Mouse (Mus musculus): Measurements from ENCODE around the gene Eif4e. TPM values are rescaled to one million over a fixed set of nuclear protein-coding genes. Genes with fewer than 3 reads are reported as not detected.

Eif4e gene
- 546 and 557 TPM in 2 replicates for polyA plus RNA-seq (2014; fragmentation: Nextera tagmentation; extraction: Ambion mirVana)

- Histone ChIP-seq H3K9ac (ENCODE audit: low read length) (peak within 1 kb of the TSS; percentile 73), H3K27ac (replicated peaks; ENCODE audit: low read depth, low read length) (peak within 1 kb of the TSS; percentile 86), H3K4me2 (ENCODE audit: low read depth, severe bottlenecking) (peak within 1 kb of the TSS; percentile 58), H3K9me3 (ENCODE audit: control insufficient read depth, low read length) (no peaks in the 10 kb centered on the region), H3K27me3 (ENCODE audit: control insufficient read depth, insufficient read depth, low read length) (no peaks in the 10 kb centered on the region), H3K4me1 (ENCODE audit: control insufficient read depth, insufficient read depth, low read length) (peaks cover 5% of the 10 kb centered on the region; the same call in 1 of the 2 replicates), H3K4me3 (ENCODE audit: low read depth, low read length) (peak within 1 kb of the TSS; percentile 93), H3K36me3 (ENCODE audit: control insufficient read depth, insufficient read depth, low read length) (no peaks in the 10 kb centered on the region)
- WGBS = 1% methylated on average over 39 of the region's 39 CpGs
- ATAC-seq (ENCODE audit: insufficient number of reproducible peaks, low FRiP score, low TSS enrichment, low read depth) = peak; percentile 40
- peak; percentile 69 for DNase-seq (ENCODE audit: low spot score)
Measured at GRCm38 (mm10) chr3:138526073-138526915, at the start of gene Eif4e. TSS of gene Eif4e (plus strand) at chr3:138526179.

DNA sequence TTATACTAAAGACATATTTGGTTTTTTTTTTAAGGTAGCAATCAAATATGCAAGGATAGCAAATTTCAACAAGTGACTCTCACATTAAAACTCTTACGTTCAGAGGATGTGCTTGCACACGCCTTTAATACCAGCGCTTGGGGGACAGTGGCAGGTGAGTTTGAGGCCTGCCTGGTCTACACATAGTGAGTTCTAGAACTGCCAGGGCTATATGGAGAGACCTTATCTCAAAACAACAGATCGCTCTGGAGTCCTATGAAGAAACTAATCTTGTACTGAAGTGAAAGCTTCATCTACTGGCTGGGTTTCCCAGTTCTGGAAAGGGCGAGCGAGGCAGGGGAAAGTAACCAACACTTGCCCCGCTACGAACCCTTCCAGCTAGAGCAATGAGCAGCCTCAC is 46.5 kb upstream of the Eif4e start:
- Histone ChIP-seq H3K36me3 (ENCODE audit: control insufficient read depth, insufficient read depth, low read length) (peaks cover 11% of the 10 kb centered on the region), H3K9me3 (ENCODE audit: control insufficient read depth, low read length) (no peaks in the 10 kb centered on the region), H3K4me1 (ENCODE audit: control insufficient read depth, insufficient read depth, low read length) (no peaks in the 10 kb centered on the region), H3K27me3 (ENCODE audit: control insufficient read depth, insufficient read depth, low read length) (no peaks in the 10 kb centered on the region), H3K9ac (ENCODE audit: low read length) (no peak overlapping the region), H3K4me3 (ENCODE audit: low read depth, low read length) (no peak overlapping the region), H3K4me2 (ENCODE audit: low read depth, severe bottlenecking) (no peak overlapping the region), H3K27ac (replicated peaks; ENCODE audit: low read depth, low read length) (no peak overlapping the region)
- 92% methylated on average over 8 of the region's 8 CpGs for WGBS
- no peak for DNase-seq (ENCODE audit: low spot score)
- no peak for ATAC-seq (ENCODE audit: insufficient number of reproducible peaks, low FRiP score, low TSS enrichment, low read depth)

DNA sequence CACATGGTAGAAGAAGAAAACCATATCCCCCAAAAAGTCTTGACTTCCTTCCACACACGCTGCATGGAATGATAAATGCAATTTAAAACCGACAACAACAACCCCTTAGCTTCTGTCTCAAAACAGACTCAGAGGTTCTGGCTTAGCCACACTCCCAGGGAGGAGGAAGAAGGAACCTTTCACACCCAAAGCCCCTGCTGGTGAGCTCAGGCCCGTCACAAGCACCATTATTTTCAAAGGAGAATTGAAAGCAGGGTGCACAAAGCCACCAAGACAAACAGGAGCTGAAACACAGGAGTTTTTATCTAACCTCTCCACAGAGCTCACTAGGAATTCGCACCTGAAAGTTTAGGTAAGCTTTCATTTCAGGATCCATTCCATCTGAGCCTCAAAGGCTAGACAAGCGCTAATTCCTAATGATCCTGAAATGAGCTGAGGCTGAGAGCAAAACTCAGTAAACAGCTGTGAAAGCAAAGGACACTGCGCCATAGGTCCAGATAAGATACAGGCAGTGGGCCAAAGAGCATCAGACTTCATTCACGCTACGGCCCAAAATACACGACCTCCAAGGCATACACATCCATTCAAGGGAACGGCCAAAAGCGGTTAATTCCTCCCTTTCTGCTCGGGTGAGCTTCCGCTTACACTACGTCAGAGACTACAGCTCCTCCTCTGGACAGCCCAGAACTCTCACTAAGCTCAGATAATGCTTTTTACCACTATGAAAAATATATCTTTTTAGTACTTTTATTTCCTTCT is 44.3 kb upstream of the Eif4e start:
- Histone ChIP-seq H3K4me2 (ENCODE audit: low read depth, severe bottlenecking) (no peak overlapping the region), H3K9me3 (ENCODE audit: control insufficient read depth, low read length) (no peaks in the 10 kb centered on the region), H3K4me3 (ENCODE audit: low read depth, low read length) (no peak overlapping the region), H3K9ac (ENCODE audit: low read length) (no peak overlapping the region), H3K36me3 (ENCODE audit: control insufficient read depth, insufficient read depth, low read length) (peaks cover 21% of the 10 kb centered on the region), H3K27ac (replicated peaks; ENCODE audit: low read depth, low read length) (no peak overlapping the region), H3K4me1 (ENCODE audit: control insufficient read depth, insufficient read depth, low read length) (no peaks in the 10 kb centered on the region), H3K27me3 (ENCODE audit: control insufficient read depth, insufficient read depth, low read length) (no peaks in the 10 kb centered on the region)
- no peak for DNase-seq (ENCODE audit: low spot score)
- no peak for ATAC-seq (ENCODE audit: insufficient number of reproducible peaks, low FRiP score, low TSS enrichment, low read depth)
- WGBS = 88% methylated on average over 14 of the region's 14 CpGs

- no peak overlapping the region for H3K9ac ChIP-seq (ENCODE audit: low read length)
- peaks cover 21% of the 10 kb centered on the region for H3K36me3 ChIP-seq (ENCODE audit: control insufficient read depth, insufficient read depth, low read length)
- no peaks in the 10 kb centered on the region for H3K4me1 ChIP-seq (ENCODE audit: control insufficient read depth, insufficient read depth, low read length)
- H3K4me2 ChIP-seq (ENCODE audit: low read depth, severe bottlenecking) = no peak overlapping the region
- H3K9me3 ChIP-seq (ENCODE audit: control insufficient read depth, low read length) = no peaks in the 10 kb centered on the region
- DNase-seq (ENCODE audit: low spot score) (no peak), ATAC-seq (ENCODE audit: insufficient number of reproducible peaks, low FRiP score, low TSS enrichment, low read depth) (no peak)
- 91% methylated on average over 2 of the region's 2 CpGs for WGBS
- H3K27me3 ChIP-seq (ENCODE audit: control insufficient read depth, insufficient read depth, low read length) = no peaks in the 10 kb centered on the region
- H3K27ac ChIP-seq (replicated peaks; ENCODE audit: low read depth, low read length) = no peak overlapping the region
- H3K4me3 ChIP-seq (ENCODE audit: low read depth, low read length) = no peak overlapping the region
Measured at GRCm38 (mm10) chr3:138483240-138483639, 42.7 kb upstream of the Eif4e start.

- H3K4me1 ChIP-seq (ENCODE audit: control insufficient read depth, insufficient read depth, low read length) = no peaks in the 10 kb centered on the region
- WGBS = under 1% methylated on average over 56 of the region's 61 CpGs
- no peaks in the 10 kb centered on the region for H3K27me3 ChIP-seq (ENCODE audit: control insufficient read depth, insufficient read depth, low read length)
- H3K4me3 ChIP-seq (ENCODE audit: low read depth, low read length) = peak overlapping the region; percentile 84
- ATAC-seq (ENCODE audit: insufficient number of reproducible peaks, low FRiP score, low TSS enrichment, low read depth) (no peak; the same call in 1 of the 2 replicates), DNase-seq (ENCODE audit: low spot score) (no peak)
- no peaks in the 10 kb centered on the region for H3K9me3 ChIP-seq (ENCODE audit: control insufficient read depth, low read length)
- 0 out of 2 replicates have a peak overlapping the region, but pooled peaks have one; percentile 47 for H3K27ac ChIP-seq (replicated peaks; ENCODE audit: low read depth, low read length)
- H3K36me3 ChIP-seq (ENCODE audit: control insufficient read depth, insufficient read depth, low read length) = peaks cover 11% of the 10 kb centered on the region; the same call in 1 of the 2 replicates
- H3K4me2 ChIP-seq (ENCODE audit: low read depth, severe bottlenecking) = peak overlapping the region; percentile 81
- peak overlapping the region; percentile 77 for H3K9ac ChIP-seq (ENCODE audit: low read length)
Measured at GRCm38 (mm10) chr3:138488584-138489326, 37.2 kb upstream of the Eif4e start.

GRCm38 (mm10) chr3:138489327-138490033 is 36.5 kb upstream of the Eif4e start, which contains the start of gene Metap1:
TSS of gene Metap1 (minus strand) at chr3:138489515.
- Histone ChIP-seq H3K27ac (replicated peaks; ENCODE audit: low read depth, low read length) (0 out of 2 replicates have a peak within 1 kb of the TSS, but pooled peaks have one; percentile 47), H3K4me2 (ENCODE audit: low read depth, severe bottlenecking) (peak within 1 kb of the TSS; percentile 81), H3K36me3 (ENCODE audit: control insufficient read depth, insufficient read depth, low read length) (peaks cover 10% of the 10 kb centered on the region; the same call in 1 of the 2 replicates), H3K27me3 (ENCODE audit: control insufficient read depth, insufficient read depth, low read length) (no peaks in the 10 kb centered on the region), H3K9ac (ENCODE audit: low read length) (peak within 1 kb of the TSS; percentile 77), H3K4me1 (ENCODE audit: control insufficient read depth, insufficient read depth, low read length) (no peaks in the 10 kb centered on the region), H3K4me3 (ENCODE audit: low read depth, low read length) (peak within 1 kb of the TSS; percentile 84), H3K9me3 (ENCODE audit: control insufficient read depth, low read length) (no peaks in the 10 kb centered on the region)
- WGBS = under 1% methylated on average over 39 of the region's 65 CpGs
- DNase-seq (ENCODE audit: low spot score) (peak; percentile 98), ATAC-seq (ENCODE audit: insufficient number of reproducible peaks, low FRiP score, low TSS enrichment, low read depth) (peak; percentile 98)

GRCm38 (mm10) chr3:138490034-138490337 is 36.0 kb upstream of the Eif4e start:
- H3K9ac ChIP-seq (ENCODE audit: low read length) = peak overlapping the region; percentile 49
- H3K27ac ChIP-seq (replicated peaks; ENCODE audit: low read depth, low read length) = no peak overlapping the region
- H3K27me3 ChIP-seq (ENCODE audit: control insufficient read depth, insufficient read depth, low read length) = no peaks in the 10 kb centered on the region
- peak overlapping the region; percentile 54 for H3K4me2 ChIP-seq (ENCODE audit: low read depth, severe bottlenecking)
- H3K9me3 ChIP-seq (ENCODE audit: control insufficient read depth, low read length) = no peaks in the 10 kb centered on the region
- peaks cover 6% of the 10 kb centered on the region; the same call in 1 of the 2 replicates for H3K36me3 ChIP-seq (ENCODE audit: control insufficient read depth, insufficient read depth, low read length)
- no peak for ATAC-seq (ENCODE audit: insufficient number of reproducible peaks, low FRiP score, low TSS enrichment, low read depth)
- no peaks in the 10 kb centered on the region for H3K4me1 ChIP-seq (ENCODE audit: control insufficient read depth, insufficient read depth, low read length)
- no peak for DNase-seq (ENCODE audit: low spot score)
- WGBS = 26% methylated on average over 6 of the region's 6 CpGs
- H3K4me3 ChIP-seq (ENCODE audit: low read depth, low read length) = peak overlapping the region; percentile 84

Data from limb, embryonic 11.5 days (tissue).